Mouse (Mus musculus) CH12.LX (cell line): ENCODE data around the gene Polr3c.

Source experiments
- BHLHE40 ChIP-seq: IDR thresholded peaks from 2 replicates; pipeline ENCODE4 v1.6.1; 2011; ENCODE audit warnings: mild to moderate bottlenecking, low read depth, low read length, improper control_type of control experiment
- CTCF ChIP-seq, 2 experiments: IDR thresholded peaks in 1 of 2; conservative IDR thresholded peaks in 1 of 2; 2 replicates each; pipeline ENCODE4 v1.5.1; 2011 to 2012; ENCODE audit warnings: low read depth in 2 of 2, low read length in 2 of 2, improper control_type of control experiment in 1 of 2, inconsistent platforms in 1 of 2, mild to moderate bottlenecking in 1 of 2, moderate library complexity in 1 of 2
- HCFC1 ChIP-seq: IDR thresholded peaks from 2 replicates; pipeline ENCODE4 v1.6.1; 2012; ENCODE audit warnings: low read depth, mild to moderate bottlenecking, inconsistent platforms, low read length, improper control_type of control experiment
- MEF2A ChIP-seq: IDR thresholded peaks from 2 replicates; pipeline ENCODE4 v1.6.1; 2014; ENCODE audit warnings: low read depth, mild to moderate bottlenecking, inconsistent platforms, low read length, improper control_type of control experiment, borderline replicate concordance
- SMC3 ChIP-seq: IDR thresholded peaks from 2 replicates; pipeline ENCODE4 v1.6.1; 2011; ENCODE audit warnings: low read depth, low read length, improper control_type of control experiment
- USF2 ChIP-seq: conservative IDR thresholded peaks from 2 replicates; pipeline ENCODE4 v1.6.1; 2011; ENCODE audit warnings: low read depth, low read length, improper control_type of control experiment

GRCm38 (mm10) chr3:96700376-96700775, 27.1 kb downstream of the Polr3c start:
- TF ChIP-seq BHLHE40: no peak
- TF ChIP-seq SMC3: peak; percentile 81
- peak; percentile 48 to 86; a peak in 2 of 4 replicates for TF ChIP-seq CTCF (conservative IDR thresholded peaks at IDR 0.05 in 1 of 2, IDR thresholded peaks at IDR 0.05 in 1 of 2; ENCODE audit: low read depth in 2 of 2, low read length in 2 of 2)
- TF ChIP-seq USF2: no peak
- TF ChIP-seq MEF2A: no peak
- TF ChIP-seq HCFC1: no peak
